Mouse (Mus musculus): ENCODE measurements at regions not wholly inside any gene's neighbourhood (a gene's known extent, or its start where the extent isn't known, plus 50 kb on each side); places are given as distances from the start of the nearest gene placed in this dataset.
"Not testable (repeated sequence)": the region's sequence is repeated elsewhere in the genome, so short reads cannot be mapped to it uniquely, and the experiment has no call there.

DNA sequence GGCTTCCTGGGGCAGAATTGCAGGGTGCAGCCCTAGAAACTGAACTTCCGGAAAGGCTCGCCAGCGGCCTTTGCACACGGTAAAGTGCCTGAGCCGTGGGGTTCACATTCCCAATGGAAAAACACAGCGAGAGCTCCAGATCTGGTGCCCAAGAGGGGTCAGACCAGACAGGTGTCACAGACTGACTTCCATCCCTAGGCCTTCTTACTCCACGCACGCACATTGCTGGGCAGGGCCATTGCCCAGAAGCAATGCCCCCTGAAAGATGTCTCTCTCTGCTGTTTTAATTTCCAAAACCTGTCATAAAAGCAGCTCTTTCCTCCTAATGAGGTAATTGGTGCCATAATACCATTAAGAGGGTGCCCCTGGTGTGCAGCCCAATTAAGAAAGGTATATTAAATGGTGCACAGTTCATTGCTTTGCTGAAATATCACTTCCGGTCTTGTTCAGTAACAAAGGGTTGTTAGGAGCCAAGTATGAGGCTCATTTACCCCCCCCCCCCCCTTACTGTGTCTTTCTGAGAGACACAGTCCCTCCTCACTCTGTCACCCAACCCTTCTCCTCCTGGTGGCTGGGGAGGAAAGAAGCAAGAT, 159.9 kb upstream of the Hes1 start:
- TF ChIP-seq CTCF (IDR thresholded peaks at IDR 0.05) = no peak
- in situ Hi-C loops (cut with MboI; ENCODE audit: low pct_unique_long_range_greater_than_20kb) = no loop called here
- DNase-seq (ENCODE audit: low read depth, low spot score) (no peak), ATAC-seq (no peak)
- H3K27me3 ChIP-seq = no peaks in the 10 kb centered on the region
- ChIA-PET CTCF (interaction anchor here (1.2 kb wide), 1 partner anchor 20 kb away, joined by 3 read pairs; no protein-coding TSS in a partner anchor), POLR2A (interaction anchor here (1.4 kb wide), 1 partner anchor 163 kb away, joined by 3 read pairs; no protein-coding TSS in a partner anchor)

DNA sequence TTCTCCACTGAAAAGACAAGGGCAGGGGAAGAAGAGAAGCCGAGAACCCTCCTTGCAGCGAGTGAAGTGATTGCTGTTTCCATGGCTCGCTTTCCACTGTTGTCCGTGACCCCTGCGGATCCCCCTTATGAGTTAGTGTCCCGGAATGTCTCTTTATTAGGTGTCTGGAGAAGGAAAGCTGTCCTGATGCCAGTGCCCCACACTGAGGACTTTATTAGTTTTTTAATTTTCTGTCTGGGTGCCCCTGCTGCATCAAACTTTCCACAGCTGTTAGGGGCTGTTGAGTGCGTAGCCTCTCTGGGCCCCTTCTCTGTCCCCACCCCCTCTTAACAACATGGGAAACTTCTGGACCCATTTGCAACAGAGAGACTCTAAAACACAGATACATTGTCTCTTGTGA, 156.9 kb upstream of the Hes1 start:
- no peak for TF ChIP-seq CTCF (IDR thresholded peaks at IDR 0.05)
- ATAC-seq (no peak), DNase-seq (ENCODE audit: low read depth, low spot score) (no peak)
- ChIA-PET POLR2A (no interaction called here), CTCF (no interaction called here)
- H3K27me3 ChIP-seq = no peaks in the 10 kb centered on the region
- in situ Hi-C loops (cut with MboI; ENCODE audit: low pct_unique_long_range_greater_than_20kb) = no loop called here

DNA sequence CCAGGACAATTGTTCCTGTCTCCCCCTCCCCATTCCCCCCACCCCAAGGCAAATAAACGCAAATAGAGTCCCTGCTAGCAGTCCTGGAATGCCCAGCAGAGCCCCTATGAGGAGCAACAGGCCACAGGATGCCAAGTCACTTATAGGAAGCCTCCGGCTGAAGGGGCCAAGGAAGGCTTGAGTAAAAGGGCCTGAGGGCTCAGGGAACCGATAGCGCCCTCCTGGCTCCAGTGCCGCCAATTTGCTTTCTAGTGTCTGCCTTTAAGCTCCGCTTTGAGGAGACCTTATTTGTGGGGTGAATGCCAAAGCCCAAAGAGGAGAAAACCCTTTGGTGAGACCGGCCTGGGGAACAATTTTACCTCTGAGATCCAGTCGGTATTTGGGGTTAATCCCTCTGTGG, 156.2 kb upstream of the Hes1 start:
- in situ Hi-C loops (cut with MboI; ENCODE audit: low pct_unique_long_range_greater_than_20kb) = no loop called here
- no peak for TF ChIP-seq CTCF (IDR thresholded peaks at IDR 0.05)
- ChIA-PET POLR2A (no interaction called here), CTCF (no interaction called here)
- ATAC-seq (no peak), DNase-seq (ENCODE audit: low read depth, low spot score) (no peak)
- no peaks in the 10 kb centered on the region for H3K27me3 ChIP-seq

DNA sequence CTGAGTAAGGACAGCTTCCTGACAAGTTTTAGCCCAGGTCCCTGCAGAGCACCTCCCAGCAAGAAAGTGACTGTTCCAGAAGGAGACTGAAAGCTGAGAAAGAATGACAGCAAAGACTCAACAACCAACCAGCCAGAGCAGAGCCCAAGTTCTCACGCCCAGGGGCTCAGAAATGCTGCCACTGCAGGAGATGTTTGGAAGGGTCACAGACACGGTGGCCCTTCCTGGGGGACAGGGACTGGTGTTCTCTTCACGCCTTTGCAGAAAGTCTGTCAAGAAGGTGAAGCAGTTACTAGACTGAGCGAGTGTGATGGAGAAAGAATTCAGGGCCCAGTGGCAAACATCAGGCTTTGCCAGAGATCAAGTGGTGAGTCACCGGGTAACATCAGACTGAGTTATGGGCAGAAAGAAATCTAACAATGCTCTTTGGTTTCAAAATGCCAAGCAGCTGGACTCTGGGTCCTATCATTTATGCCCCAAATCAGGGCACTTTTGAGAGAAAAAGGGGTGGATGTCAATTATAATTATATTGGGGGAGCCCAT, 154.2 kb upstream of the Hes1 start:
- TF ChIP-seq CTCF (IDR thresholded peaks at IDR 0.05) = no peak
- in situ Hi-C loops (cut with MboI; ENCODE audit: low pct_unique_long_range_greater_than_20kb) = loop anchor here (5.0 kb wide), 3 partner anchors 97 to 178 kb away; no protein-coding TSS in a partner anchor
- peak; percentile 58 for ATAC-seq
- peak; percentile 51 for DNase-seq (ENCODE audit: low read depth, low spot score)
- POLR2A ChIA-PET = no interaction called here
- no peaks in the 10 kb centered on the region for H3K27me3 ChIP-seq
- CTCF ChIA-PET = interaction anchor here (1.2 kb wide), 1 partner anchor 93 kb away, joined by 3 read pairs; no protein-coding TSS in a partner anchor

DNA sequence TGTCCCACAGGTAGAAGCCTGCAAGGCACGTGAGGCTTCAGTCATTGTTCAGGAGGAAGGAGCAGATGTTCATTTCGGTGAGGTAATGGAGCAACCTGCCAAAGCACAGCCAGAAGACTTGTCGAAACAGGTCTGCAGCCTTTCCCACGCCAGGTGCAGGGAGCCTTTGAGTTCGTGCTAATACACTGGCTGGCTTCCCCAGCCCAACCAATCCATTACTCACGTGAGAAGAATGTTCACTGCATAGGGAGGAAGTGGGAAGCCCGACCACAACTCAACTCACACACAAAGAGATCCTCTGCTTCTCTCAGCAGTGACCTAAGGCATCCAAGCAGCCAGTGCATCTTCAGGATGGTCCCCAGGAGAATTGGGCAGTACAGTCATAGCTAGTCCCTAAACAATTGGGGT, 153.0 kb upstream of the Hes1 start:
- POLR2A ChIA-PET = no interaction called here
- CTCF ChIA-PET = no interaction called here
- DNase-seq (ENCODE audit: low read depth, low spot score) (peak; percentile 73), ATAC-seq (no peak)
- in situ Hi-C loops (cut with MboI; ENCODE audit: low pct_unique_long_range_greater_than_20kb) = loop anchor here (5.0 kb wide), 3 partner anchors 96 to 179 kb away; no protein-coding TSS in a partner anchor
- TF ChIP-seq CTCF (IDR thresholded peaks at IDR 0.05) = no peak
- no peaks in the 10 kb centered on the region for H3K27me3 ChIP-seq

DNA sequence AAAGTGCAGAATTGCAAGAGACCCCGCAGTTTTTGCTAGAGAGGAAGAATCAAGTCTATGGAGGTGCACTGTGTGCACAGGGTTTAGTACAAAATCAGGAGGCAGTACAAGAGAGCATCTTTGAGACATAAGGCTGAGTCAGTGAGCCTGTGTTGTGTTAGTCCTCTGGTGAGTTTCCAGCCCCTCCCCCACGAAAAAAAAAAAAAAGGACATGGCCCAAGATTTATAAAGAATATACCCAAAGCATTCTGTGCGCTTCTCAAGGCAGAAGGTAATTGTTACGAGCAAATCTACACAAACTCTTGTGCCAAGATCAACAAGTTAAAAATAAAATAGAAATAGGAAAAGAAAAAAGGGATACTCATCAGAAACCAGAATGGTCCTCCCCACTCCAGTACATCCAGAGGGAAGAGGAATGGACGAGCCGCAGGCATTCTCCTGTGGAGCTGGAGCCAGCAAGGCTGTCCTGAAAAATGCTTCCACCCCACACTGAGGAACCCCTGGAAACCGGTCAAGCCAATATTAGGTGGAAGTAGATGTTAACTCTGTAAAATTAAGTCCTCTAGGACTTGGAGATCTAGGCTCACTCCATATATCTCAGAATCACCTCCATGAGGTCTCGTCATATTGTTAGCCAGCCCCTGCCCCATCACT, 150.7 kb upstream of the Hes1 start:
- TF ChIP-seq CTCF (IDR thresholded peaks at IDR 0.05) = no peak
- POLR2A ChIA-PET = no interaction called here
- no peak for ATAC-seq
- CTCF ChIA-PET = no interaction called here
- in situ Hi-C loops (cut with MboI; ENCODE audit: low pct_unique_long_range_greater_than_20kb) = loop anchor here (5.0 kb wide), 3 partner anchors 94 to 181 kb away; no protein-coding TSS in a partner anchor
- no peaks in the 10 kb centered on the region for H3K27me3 ChIP-seq
- DNase-seq (ENCODE audit: low read depth, low spot score) = no peak

DNA sequence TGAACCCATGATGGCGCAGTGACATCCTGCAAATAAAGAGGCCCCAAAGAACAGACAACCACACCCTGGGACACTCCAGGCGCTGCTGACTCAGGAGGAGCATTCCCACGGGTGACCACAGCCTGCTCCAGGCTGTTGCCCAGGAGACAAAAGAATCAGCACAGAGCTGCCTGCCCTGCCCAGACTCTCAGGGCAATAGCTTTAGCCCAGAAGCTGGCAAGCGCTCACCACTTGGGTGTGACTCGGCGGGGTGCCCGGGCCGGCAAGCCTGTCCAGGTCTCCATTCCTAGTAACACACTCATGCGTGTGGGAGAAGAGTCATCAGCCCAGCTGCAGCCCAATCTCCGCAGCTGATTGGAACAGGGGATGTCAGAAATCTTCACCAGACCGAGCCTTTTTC, 148.8 kb upstream of the Hes1 start:
- ATAC-seq (peak; percentile 96), DNase-seq (ENCODE audit: low read depth, low spot score) (peak; percentile 89)
- in situ Hi-C loops (cut with MboI; ENCODE audit: low pct_unique_long_range_greater_than_20kb) = no loop called here
- ChIA-PET POLR2A (no interaction called here), CTCF (interaction anchor here (1.3 kb wide), 1 partner anchor 12 kb away, joined by 3 read pairs; no protein-coding TSS in a partner anchor)
- TF ChIP-seq CTCF (IDR thresholded peaks at IDR 0.05) = no peak
- H3K27me3 ChIP-seq = no peaks in the 10 kb centered on the region

DNA sequence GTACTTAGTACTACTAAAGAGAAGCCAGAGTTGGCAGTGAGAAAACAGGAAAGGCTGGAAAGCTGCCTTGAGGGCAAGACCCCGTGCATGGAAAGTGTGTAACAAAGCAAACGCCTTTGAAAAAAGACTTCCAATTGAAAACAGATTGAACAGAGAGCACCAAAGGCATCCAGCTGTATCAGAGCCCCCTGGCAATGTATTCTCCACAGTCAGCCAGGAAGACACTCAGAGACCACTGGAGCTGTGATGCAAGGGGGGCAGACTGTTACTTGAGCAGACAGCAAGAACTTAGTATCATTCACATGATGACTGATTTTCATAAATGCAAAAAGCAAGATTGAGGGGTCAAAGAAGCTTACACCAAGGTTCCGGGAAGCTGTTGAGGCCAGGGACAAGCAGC, 146.2 kb upstream of the Hes1 start:
- no peak for ATAC-seq
- POLR2A ChIA-PET = no interaction called here
- CTCF ChIA-PET = interaction anchor here (0.9 kb wide), 1 partner anchor 29 kb away, joined by 3 read pairs; no protein-coding TSS in a partner anchor
- DNase-seq (ENCODE audit: low read depth, low spot score) = no peak
- TF ChIP-seq CTCF (IDR thresholded peaks at IDR 0.05) = no peak
- H3K27me3 ChIP-seq = no peaks in the 10 kb centered on the region
- in situ Hi-C loops (cut with MboI; ENCODE audit: low pct_unique_long_range_greater_than_20kb) = no loop called here

DNA sequence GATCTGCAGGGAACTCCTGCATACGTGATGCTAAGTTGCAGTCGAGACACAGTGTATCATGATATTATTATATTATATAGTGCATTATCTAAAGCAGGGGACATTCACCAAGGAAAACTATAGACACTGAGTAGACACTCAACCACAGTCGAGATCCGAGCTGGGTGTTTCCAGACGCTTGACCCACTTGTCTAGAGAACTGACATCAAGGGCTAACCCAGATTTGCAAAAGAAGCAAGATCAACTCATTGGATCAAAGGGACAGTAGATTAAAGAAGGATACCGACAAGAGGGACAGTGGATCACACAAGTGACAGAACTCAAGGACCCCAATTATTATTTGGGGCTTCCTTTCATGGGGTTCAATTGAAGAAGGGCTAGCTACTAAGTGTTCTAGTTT, 145.8 kb upstream of the Hes1 start:
- ChIA-PET POLR2A (no interaction called here), CTCF (interaction anchor here (0.9 to 1.3 kb wide), 3 partner anchors 13 to 41 kb away, joined by 3 read pairs; no protein-coding TSS in a partner anchor)
- DNase-seq (ENCODE audit: low read depth, low spot score) = no peak
- no peaks in the 10 kb centered on the region for H3K27me3 ChIP-seq
- no peak for ATAC-seq
- in situ Hi-C loops (cut with MboI; ENCODE audit: low pct_unique_long_range_greater_than_20kb) = no loop called here
- TF ChIP-seq CTCF (IDR thresholded peaks at IDR 0.05) = no peak

DNA sequence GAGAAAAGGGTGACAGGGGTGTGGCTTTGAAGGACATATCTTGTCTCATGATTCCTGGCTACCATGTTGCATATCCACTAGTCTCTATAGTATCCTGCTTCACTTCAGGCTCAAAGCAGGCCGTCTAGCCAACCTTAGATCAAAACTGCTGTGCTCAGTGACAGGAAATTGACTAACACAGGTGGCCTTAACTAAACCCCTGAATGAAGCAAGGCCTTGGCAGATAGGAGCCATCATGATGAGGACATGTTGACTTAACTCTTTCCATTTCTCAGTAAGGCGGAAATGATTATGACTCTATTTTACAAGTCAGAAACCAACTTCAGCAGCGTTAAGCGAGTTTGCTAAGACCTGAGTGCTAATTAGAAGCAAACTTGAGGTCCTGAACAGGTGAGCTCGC, 143.2 kb upstream of the Hes1 start:
- in situ Hi-C loops (cut with MboI; ENCODE audit: low pct_unique_long_range_greater_than_20kb) = no loop called here
- POLR2A ChIA-PET = no interaction called here
- DNase-seq (ENCODE audit: low read depth, low spot score) (no peak), ATAC-seq (no peak)
- no peak for TF ChIP-seq CTCF (IDR thresholded peaks at IDR 0.05)
- no peaks in the 10 kb centered on the region for H3K27me3 ChIP-seq
- CTCF ChIA-PET = no interaction called here

DNA sequence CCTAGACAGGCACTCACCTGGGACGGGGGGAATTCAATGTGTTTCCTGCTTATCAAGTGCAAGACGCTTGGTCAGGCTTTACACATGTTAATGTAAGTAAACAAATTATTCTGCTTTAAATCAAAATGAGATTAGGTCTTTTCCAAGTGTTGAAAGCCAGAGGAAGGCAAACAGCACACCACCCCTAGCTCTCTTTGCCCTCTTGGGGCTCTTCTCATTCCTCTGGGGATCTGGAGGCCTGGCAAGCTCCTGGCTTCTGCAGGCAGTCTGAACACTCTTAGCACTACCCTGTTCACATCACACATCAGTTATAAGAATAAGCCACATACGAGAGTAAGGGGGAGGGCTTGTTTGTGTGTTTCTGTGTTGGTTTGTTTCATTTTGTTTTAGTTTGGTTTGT, 142.8 kb upstream of the Hes1 start:
- DNase-seq (ENCODE audit: low read depth, low spot score) (no peak), ATAC-seq (no peak)
- TF ChIP-seq CTCF (IDR thresholded peaks at IDR 0.05) = no peak
- H3K27me3 ChIP-seq = no peaks in the 10 kb centered on the region
- CTCF ChIA-PET = no interaction called here
- POLR2A ChIA-PET = no interaction called here
- in situ Hi-C loops (cut with MboI; ENCODE audit: low pct_unique_long_range_greater_than_20kb) = no loop called here

DNA sequence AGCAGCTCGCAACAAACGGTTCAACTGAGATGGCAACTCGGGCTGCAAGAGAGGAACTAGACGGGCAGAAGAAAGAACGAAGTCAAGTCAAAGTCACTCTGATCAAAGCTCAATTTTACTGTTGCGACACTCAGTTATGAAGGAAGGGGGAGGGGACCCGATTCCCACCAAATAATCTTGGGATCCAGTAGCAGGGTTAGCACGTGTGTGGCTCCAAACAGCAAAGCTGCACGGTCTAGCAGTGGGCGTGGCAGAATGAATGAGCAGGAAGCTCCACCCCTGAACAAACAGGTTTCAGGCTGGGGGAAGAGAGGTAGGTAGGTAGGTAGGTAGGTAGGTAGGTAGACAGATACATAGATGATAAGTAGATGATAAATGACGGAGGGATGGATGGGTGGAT, 136.9 kb upstream of the Hes1 start:
- ATAC-seq; DNase-seq (ENCODE audit: low read depth, low spot score); H3K27me3 ChIP-seq; POLR2A ChIA-PET; in situ Hi-C loops (cut with MboI; ENCODE audit: low pct_unique_long_range_greater_than_20kb): not testable (repeated sequence)
- CTCF ChIA-PET = interaction anchor here (0.9 kb wide), 1 partner anchor 12 kb away, joined by 3 read pairs; no protein-coding TSS in a partner anchor
